Mouse (Mus musculus) ovary, adult 18-20 months (tissue): ENCODE results near the gene Adamtsl3.

Experiments
- DNase-seq: peaks from one replicate; pipeline ENCODE4 v3.0.0; 2022; ENCODE audit warnings: low spot score, mixed read lengths

Adamtsl3 gene

GRCm38 (mm10) chr7:82335211-82336121 lies at the start of gene Adamtsl3:
TSS of gene Adamtsl3 (plus strand) at chr7:82335694.
- DNase-seq: no peak

DNA sequence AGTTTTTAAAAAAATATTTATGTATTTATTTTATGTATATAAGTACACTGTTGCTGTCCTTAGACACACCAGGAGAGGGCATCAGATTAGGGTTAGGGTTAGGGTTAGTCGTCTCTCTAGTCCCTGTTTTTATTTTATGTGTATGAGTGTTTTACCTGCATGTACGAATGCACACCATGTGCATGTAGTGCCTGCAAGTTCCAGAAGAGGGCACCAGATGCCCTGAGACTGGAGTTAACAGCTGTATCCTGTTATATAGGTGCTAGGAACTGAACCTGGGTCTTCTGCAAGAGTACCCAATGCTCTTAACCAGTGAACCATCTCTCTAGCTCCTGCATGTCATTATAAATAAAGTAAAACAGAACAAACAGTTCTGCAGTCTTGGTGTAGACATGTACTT lies 48.3 kb upstream of the Adamtsl3 start:
- no peak for DNase-seq

GRCm38 (mm10) chr7:82293441-82293840 lies 42.1 kb upstream of the Adamtsl3 start:
- DNase-seq: no peak

- DNase-seq: no peak
Observed at GRCm38 (mm10) chr7:82294083-82294482, 41.4 kb upstream of the Adamtsl3 start.

- no peak for DNase-seq
Observed at GRCm38 (mm10) chr7:82294611-82295010, 40.9 kb upstream of the Adamtsl3 start.

DNA sequence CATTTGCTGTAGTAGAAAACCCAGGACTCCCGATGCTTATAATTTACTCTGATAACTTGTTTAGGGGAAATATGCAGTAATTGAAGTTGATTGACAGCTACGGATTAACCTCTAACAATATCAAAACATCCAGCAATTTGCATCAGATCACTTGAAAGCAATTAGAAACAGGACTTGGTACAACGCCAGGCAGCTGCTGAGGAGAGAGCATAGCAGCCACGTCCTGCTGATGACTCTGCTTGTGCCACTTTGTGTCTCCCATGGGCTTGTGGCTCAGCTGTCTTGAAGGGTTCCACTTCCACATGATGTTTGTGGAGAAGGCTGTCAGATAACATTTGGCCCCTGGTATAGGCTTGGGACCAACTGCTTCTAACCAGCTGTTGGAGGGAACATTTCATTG lies 27.1 kb upstream of the Adamtsl3 start:
- no peak for DNase-seq

DNA sequence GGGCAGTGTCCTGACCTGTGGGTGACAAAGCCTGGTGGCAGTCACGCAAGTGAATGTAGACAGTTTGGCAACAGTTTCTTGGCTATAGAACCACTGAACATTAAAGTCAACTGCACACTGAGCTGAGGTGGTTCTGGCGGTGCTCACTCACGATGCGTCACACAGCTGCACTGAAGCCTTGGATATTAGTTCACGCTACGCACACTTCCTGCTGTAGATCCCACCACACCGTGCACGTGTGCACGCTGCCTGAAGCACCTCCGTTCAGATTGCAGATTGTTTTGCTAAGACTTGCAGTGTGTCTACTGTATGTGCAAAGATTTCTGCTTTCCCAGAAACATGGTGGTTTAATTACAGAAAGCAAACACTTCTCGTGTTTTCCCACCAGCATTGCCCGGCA lies 17.0 kb upstream of the Adamtsl3 start:
- DNase-seq: no peak

- DNase-seq: no peak
Observed at GRCm38 (mm10) chr7:82326616-82327015, 8.9 kb upstream of the Adamtsl3 start.

GRCm38 (mm10) chr7:82327201-82327600 lies 8.3 kb upstream of the Adamtsl3 start:
- no peak for DNase-seq

GRCm38 (mm10) chr7:82327881-82328280 lies 7.6 kb upstream of the Adamtsl3 start:
- DNase-seq: no peak

GRCm38 (mm10) chr7:82329831-82330230 lies 5.7 kb upstream of the Adamtsl3 start:
- DNase-seq: no peak

- no peak for DNase-seq
Observed at GRCm38 (mm10) chr7:82330860-82331259, 4.6 kb upstream of the Adamtsl3 start.

GRCm38 (mm10) chr7:82334000-82334399 lies 1.5 kb upstream of the Adamtsl3 start:
- no peak for DNase-seq

DNA sequence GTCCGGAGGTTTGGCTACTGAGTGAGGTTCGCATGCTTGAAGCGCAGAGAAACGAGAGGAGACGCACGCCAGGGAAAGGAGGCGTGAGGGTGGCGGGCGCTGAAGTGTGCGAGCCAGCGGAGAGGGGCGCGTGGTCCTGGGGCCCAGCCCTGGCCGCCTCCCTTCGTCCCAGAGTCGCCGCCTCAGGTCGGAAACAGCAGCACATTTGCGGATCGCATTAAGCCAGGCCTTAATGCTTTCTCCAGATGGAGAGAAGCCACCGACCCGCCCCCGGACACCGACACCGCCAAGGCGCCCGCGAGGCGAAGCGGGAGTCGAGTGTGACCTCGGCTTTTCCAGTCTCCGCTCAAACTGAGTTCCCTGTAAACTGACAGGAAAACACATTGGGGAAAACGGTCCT lies 638 bp downstream of the Adamtsl3 start:
- no peak for DNase-seq

DNA sequence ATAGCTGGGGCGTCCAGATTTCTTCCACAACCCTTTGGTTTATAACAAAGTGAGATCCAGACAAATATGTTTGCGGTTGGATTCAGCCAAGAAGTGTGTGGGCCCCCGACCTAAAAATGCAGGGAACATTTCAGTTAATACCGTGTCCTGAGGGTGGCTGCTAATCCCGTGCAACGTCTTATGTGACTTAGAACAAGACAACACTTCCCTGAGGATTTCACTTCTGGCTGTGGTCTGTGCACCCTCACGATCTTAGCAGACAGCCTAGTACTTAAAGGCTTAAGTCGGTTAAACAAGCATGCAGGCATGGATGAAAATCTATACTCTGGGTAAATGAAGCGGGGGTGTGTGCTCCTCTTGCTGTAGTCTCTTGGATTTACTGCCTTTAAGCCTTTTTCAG lies 2.6 kb downstream of the Adamtsl3 start:
- no peak for DNase-seq

DNA sequence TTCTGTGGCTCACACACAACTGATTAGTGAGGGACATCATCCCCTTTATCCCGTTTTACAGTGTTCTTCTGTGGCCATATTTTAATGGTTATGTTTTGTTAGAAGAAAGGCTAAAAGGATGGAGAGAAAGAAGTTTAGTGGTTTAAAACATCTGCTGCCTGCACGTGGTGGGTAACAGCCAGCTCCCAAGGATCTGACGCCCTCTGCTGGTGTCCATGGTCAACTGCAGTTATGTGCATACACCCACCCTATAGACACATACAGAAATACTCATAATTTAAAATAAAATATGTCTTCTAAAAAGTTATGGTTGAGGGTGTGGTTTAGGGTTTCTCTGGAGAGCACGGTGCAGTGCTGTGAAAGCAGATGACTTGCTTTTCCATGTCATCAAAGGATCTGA lies 3.0 kb downstream of the Adamtsl3 start:
- no peak for DNase-seq

- DNase-seq: no peak
Observed at GRCm38 (mm10) chr7:82339214-82339613, 3.7 kb downstream of the Adamtsl3 start.

GRCm38 (mm10) chr7:82341476-82341875 lies 6.0 kb downstream of the Adamtsl3 start:
- DNase-seq: no peak

- no peak for DNase-seq
Observed at GRCm38 (mm10) chr7:82346706-82347105, 11.2 kb downstream of the Adamtsl3 start.

DNA sequence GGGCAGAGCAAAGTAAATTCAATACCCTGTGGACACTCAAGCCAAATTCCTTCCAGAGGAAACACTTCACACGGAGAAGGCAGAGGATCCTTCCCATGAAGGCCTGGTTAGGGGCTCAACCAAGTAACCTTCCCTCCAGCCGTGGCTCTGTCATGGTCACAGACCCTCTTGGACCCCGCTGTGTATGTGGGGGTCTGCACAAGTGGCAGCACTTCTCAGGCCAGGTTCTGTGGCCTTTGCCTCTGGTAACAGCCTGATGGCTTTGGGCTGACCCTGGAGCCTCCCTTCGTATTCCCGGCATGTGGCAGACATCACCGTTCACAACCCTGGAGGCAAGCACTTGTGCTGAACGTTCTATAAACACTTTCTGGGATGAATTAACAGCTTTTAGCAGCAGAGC lies 14.3 kb downstream of the Adamtsl3 start:
- no peak for DNase-seq

- no peak for DNase-seq
Observed at GRCm38 (mm10) chr7:82350421-82350820, 14.9 kb downstream of the Adamtsl3 start.

DNA sequence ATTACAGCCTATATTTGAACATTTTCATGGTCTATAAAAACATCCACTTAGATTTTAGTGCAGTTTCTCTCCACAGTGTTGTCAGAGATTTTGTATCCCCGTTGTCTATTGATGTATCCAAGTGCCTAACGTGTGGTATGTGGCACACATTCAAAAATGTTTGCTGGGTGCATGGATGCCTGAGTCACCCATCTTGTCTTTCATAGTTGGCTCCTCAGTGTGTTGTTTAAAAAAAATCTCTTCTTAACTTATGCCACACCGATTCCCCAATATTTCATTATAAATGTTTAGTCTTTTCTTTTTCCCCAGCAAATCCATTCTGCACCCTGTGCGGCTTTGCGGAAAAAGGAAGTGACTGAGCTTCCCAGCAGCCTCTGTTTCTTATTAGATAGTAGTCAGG lies 23.7 kb downstream of the Adamtsl3 start:
- no peak for DNase-seq

GRCm38 (mm10) chr7:82359674-82360073 lies 24.2 kb downstream of the Adamtsl3 start:
- DNase-seq: no peak

DNA sequence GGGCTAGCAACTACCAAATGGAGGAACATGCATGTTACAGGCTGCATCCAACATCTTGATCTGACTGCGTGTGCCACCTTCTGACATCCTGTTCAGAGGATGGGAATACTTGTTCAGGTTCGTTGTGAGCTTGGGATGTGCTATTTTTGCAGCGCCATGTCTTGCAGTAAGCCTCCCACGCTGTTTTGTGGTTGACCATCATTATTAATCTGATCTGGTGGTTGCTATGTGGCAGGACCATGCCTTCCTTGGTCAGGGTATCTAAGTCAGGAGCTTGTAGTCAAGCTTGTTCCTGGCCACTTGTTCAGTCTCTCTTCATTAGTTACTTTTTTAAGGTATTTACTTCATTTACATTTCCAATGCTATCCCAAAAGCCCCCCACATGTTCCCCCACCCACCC lies 24.7 kb downstream of the Adamtsl3 start:
- no peak for DNase-seq
